Mouse (Mus musculus): ENCODE results near the gene Zdhhc14.
A peak's percentile ranks its signal among the peaks of the same experiment; 100 is the strongest.

Gene Zdhhc14

GRCm38 (mm10) chr17:5553556-5553955, 61.2 kb downstream of the Zdhhc14 start:
- DNase-seq (ENCODE audit: low read depth, low spot score), result no peak

GRCm38 (mm10) chr17:5554573-5554972, 62.2 kb downstream of the Zdhhc14 start:
- no peak for DNase-seq (ENCODE audit: low read depth, low spot score)

GRCm38 (mm10) chr17:5556568-5556967, 64.2 kb downstream of the Zdhhc14 start:
- no peak for DNase-seq (ENCODE audit: low read depth, low spot score)

- no peak for DNase-seq (ENCODE audit: low read depth, low spot score)
Measured at GRCm38 (mm10) chr17:5560212-5560611, 67.9 kb downstream of the Zdhhc14 start.

- DNase-seq (ENCODE audit: low read depth, low spot score), result no peak
Measured at GRCm38 (mm10) chr17:5563108-5563507, 70.8 kb downstream of the Zdhhc14 start.

- no peak for DNase-seq (ENCODE audit: low read depth, low spot score)
Measured at GRCm38 (mm10) chr17:5566006-5566405, 73.6 kb downstream of the Zdhhc14 start.

- DNase-seq (ENCODE audit: low read depth, low spot score), result no peak
Measured at GRCm38 (mm10) chr17:5567943-5568342, 75.6 kb downstream of the Zdhhc14 start.

GRCm38 (mm10) chr17:5569131-5570030, 77.0 kb downstream of the Zdhhc14 start:
- DNase-seq (ENCODE audit: low read depth, low spot score), result no peak

- DNase-seq (ENCODE audit: low read depth, low spot score), result no peak
Measured at GRCm38 (mm10) chr17:5572096-5572730, 79.9 kb downstream of the Zdhhc14 start.

GRCm38 (mm10) chr17:5572745-5573420, 80.5 kb downstream of the Zdhhc14 start:
- no peak for DNase-seq (ENCODE audit: low read depth, low spot score)

- no peak for DNase-seq (ENCODE audit: low read depth, low spot score)
Measured at GRCm38 (mm10) chr17:5574672-5575071, 82.3 kb downstream of the Zdhhc14 start.

- no peak for DNase-seq (ENCODE audit: low read depth, low spot score)
Measured at GRCm38 (mm10) chr17:5575518-5575917, 83.2 kb downstream of the Zdhhc14 start.

- no peak for DNase-seq (ENCODE audit: low read depth, low spot score)
Measured at GRCm38 (mm10) chr17:5582232-5582631, 89.9 kb downstream of the Zdhhc14 start.

- no peak for DNase-seq (ENCODE audit: low read depth, low spot score)
Measured at GRCm38 (mm10) chr17:5582937-5583336, 90.6 kb downstream of the Zdhhc14 start.

GRCm38 (mm10) chr17:5583472-5584145, 91.3 kb downstream of the Zdhhc14 start:
- DNase-seq (ENCODE audit: low read depth, low spot score), result peak; percentile 5

- no peak for DNase-seq (ENCODE audit: low read depth, low spot score)
Measured at GRCm38 (mm10) chr17:5591604-5592209, 99.3 kb downstream of the Zdhhc14 start.

- no peak for DNase-seq (ENCODE audit: low read depth, low spot score)
Measured at GRCm38 (mm10) chr17:5593071-5593470, 100.7 kb downstream of the Zdhhc14 start.

GRCm38 (mm10) chr17:5595068-5595467, 102.7 kb downstream of the Zdhhc14 start:
- peak; percentile 46 for DNase-seq (ENCODE audit: low read depth, low spot score)

GRCm38 (mm10) chr17:5596490-5596889, 104.1 kb downstream of the Zdhhc14 start:
- no peak for DNase-seq (ENCODE audit: low read depth, low spot score)

GRCm38 (mm10) chr17:5598999-5599398, 106.6 kb downstream of the Zdhhc14 start:
- no peak for DNase-seq (ENCODE audit: low read depth, low spot score)

- no peak for DNase-seq (ENCODE audit: low read depth, low spot score)
Measured at GRCm38 (mm10) chr17:5600505-5601027, 108.2 kb downstream of the Zdhhc14 start.
